Mouse (Mus musculus) C2C12 (cell line): ENCODE measurements around the gene Ttc29.

Source experiments
- CEBPB ChIP-seq: IDR thresholded peaks from one replicate; pipeline ENCODE4 v1.6.1; 2011; ENCODE audit warnings: low read depth, mild to moderate bottlenecking, control low read depth, moderate library complexity
- CTCF ChIP-seq: IDR thresholded peaks from one replicate; pipeline ENCODE4 v1.5.1; 2011; ENCODE audit not compliant: control insufficient read depth, insufficient read depth, insufficient read length
- MAX ChIP-seq: IDR thresholded peaks from one replicate; pipeline ENCODE4 v1.6.1; 2011; ENCODE audit warnings: mild to moderate bottlenecking, control low read depth
- MYOG ChIP-seq: IDR thresholded peaks from one replicate; pipeline ENCODE4 v1.6.1; 2011; ENCODE audit not compliant: control insufficient read depth, insufficient read length; ENCODE audit errors: extremely low read depth
- USF1 ChIP-seq: IDR thresholded peaks from one replicate; pipeline ENCODE4 v1.6.1; 2011; ENCODE audit warnings: low read depth, mild to moderate bottlenecking, control low read depth, moderate library complexity

DNA sequence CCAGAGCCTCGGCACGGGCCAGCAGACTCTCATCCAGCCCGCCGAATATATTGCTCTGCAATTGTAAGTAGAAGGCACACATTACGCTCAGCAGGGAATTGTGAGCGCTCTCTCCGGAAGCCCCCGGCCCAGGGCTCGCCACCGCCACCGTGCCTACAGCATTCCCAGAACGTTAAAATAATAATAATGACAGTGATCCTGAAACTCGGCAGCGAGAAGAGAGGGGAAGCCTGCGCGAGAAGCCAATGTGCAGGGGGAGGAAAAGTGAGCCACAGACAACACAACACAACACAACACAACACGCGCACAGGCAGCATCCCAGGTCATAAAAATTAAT is 222.5 kb downstream of the Ttc29 start:
- TF ChIP-seq CTCF (no peak), MYOG (no peak), MAX (no peak), USF1 (no peak), CEBPB (no peak)
